ENCODE assay signal across 16 mouse cellular contexts in the genomic region with DNA sequence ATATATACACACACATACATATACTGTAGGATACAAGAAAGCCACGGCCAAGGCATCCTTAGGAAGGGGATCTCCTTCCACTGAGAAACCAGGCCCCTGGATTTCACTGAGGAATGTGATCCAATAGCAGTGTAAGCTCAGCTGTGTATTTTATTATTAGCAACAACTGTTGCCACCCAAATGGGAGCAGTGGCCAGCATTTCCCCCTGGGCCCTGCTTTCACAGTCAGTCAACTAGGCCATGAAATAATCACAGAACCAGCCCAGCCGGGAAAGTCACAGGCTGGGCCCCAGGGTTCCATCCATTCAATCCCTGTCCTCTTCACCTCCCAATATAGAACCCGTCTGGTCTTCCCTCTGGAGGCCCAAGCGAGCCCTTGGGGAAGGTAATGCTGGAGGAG.
DNase-seq lines count a peak whose midpoint lies in the region; ATAC-seq and TF ChIP-seq lines count a peak whose summit lies in the region.
"Had no signal": no experiment of that assay in that cellular context is flagged by ENCODE, and none has a peak within 500 bp of the region (broad histone marks: within the 10 kb centered on the region; RNA-seq: fewer than 3 reads in every experiment).

No protein-coding gene starts in this region.

- ATAC-seq in hindbrain, postnatal 0 days, result no peak
- no peak for ATAC-seq in hindbrain, embryonic 12.5 days (ENCODE audit: low FRiP score)
- no peak for ATAC-seq in heart, embryonic 11.5 days (replicated peaks; ENCODE audit: insufficient number of reproducible peaks, low FRiP score, low TSS enrichment)
- ATAC-seq in midbrain, embryonic 13.5 days, result no peak
- ATAC-seq: forebrain, embryonic 13.5 days had no signal

- no peaks in the 10 kb centered on the region for H3K36me3 ChIP-seq in hindbrain, postnatal 0 days (ENCODE audit: insufficient read depth, low read length)
- H3K36me3 ChIP-seq in hindbrain, embryonic 12.5 days, result no peaks in the 10 kb centered on the region
- no peaks in the 10 kb centered on the region for H3K36me3 ChIP-seq in heart, embryonic 11.5 days (ENCODE audit: control insufficient read depth, insufficient read depth, low read length)
- H3K36me3 ChIP-seq in myocyte (ENCODE audit: control insufficient read depth, insufficient read depth), result no peaks in the 10 kb centered on the region
- H3K36me3 ChIP-seq in midbrain, embryonic 13.5 days, result no peaks in the 10 kb centered on the region
- H3K36me3 ChIP-seq: embryonic facial prominence, embryonic 15.5 days; liver, embryonic 15.5 days; neural tube, embryonic 13.5 days had no signal

- no peak overlapping the region for H3K4me3 ChIP-seq in hindbrain, postnatal 0 days (ENCODE audit: low read length)
- no peak overlapping the region for H3K4me3 ChIP-seq in hindbrain, embryonic 12.5 days
- no peak overlapping the region for H3K4me3 ChIP-seq in gastrocnemius, adult 2 months
- no peak overlapping the region for H3K4me3 ChIP-seq in heart, embryonic 11.5 days (ENCODE audit: low read depth, low read length)
- no peak overlapping the region for H3K4me3 ChIP-seq in myocyte
- no peak overlapping the region for H3K4me3 ChIP-seq in midbrain, embryonic 13.5 days (replicated peaks)
- H3K4me3 ChIP-seq: embryonic facial prominence, embryonic 15.5 days; forebrain, embryonic 13.5 days; liver, embryonic 15.5 days; neural tube, embryonic 13.5 days had no signal

- WGBS in hindbrain, postnatal 0 days, result 50% methylated on average over 4 of the region's 4 CpGs
- 40% methylated on average over 4 of the region's 4 CpGs for WGBS in hindbrain, embryonic 12.5 days
- WGBS in heart, embryonic 11.5 days (ENCODE audit: insufficient replicate concordance), result 50% methylated on average over 4 of the region's 4 CpGs
- WGBS in midbrain, embryonic 13.5 days, result 63% methylated on average over 4 of the region's 4 CpGs

- TF ChIP-seq CTCF in hindbrain, postnatal 0 days (IDR thresholded peaks at IDR 0.05; ENCODE audit: low read depth), result no peak
- no peak for TF ChIP-seq CTCF in gastrocnemius, adult 2 months (IDR thresholded peaks at IDR 0.05)

- 0 out of 2 replicates have a peak overlapping the region, but pooled peaks have one; percentile 5 for H3K27ac ChIP-seq in hindbrain, postnatal 0 days
- H3K27ac ChIP-seq in hindbrain, embryonic 12.5 days, result no peak overlapping the region
- peak overlapping the region; percentile 83 for H3K27ac ChIP-seq in gastrocnemius, adult 2 months
- H3K27ac ChIP-seq in heart, embryonic 11.5 days (ENCODE audit: low read depth, low read length), result peak overlapping the region; percentile 58
- no peak overlapping the region for H3K27ac ChIP-seq in midbrain, embryonic 13.5 days
- H3K27ac ChIP-seq: embryonic facial prominence, embryonic 15.5 days; forebrain, embryonic 13.5 days; liver, embryonic 15.5 days; neural tube, embryonic 13.5 days had no signal

- no peaks in the 10 kb centered on the region for H3K27me3 ChIP-seq in hindbrain, postnatal 0 days (ENCODE audit: insufficient read depth, low read length)
- H3K27me3 ChIP-seq in hindbrain, embryonic 12.5 days, result no peaks in the 10 kb centered on the region
- no peaks in the 10 kb centered on the region for H3K27me3 ChIP-seq in heart, embryonic 11.5 days (ENCODE audit: control insufficient read depth, insufficient read depth, low read length)
- no peaks in the 10 kb centered on the region for H3K27me3 ChIP-seq in myocyte (ENCODE audit: control insufficient read depth, insufficient read depth, insufficient read length)
- H3K27me3 ChIP-seq in midbrain, embryonic 13.5 days, result no peaks in the 10 kb centered on the region
- H3K27me3 ChIP-seq: embryonic facial prominence, embryonic 15.5 days; forebrain, embryonic 13.5 days; liver, embryonic 15.5 days; neural tube, embryonic 13.5 days had no signal

- no peak overlapping the region for H3K9ac ChIP-seq in hindbrain, postnatal 0 days (replicated peaks; ENCODE audit: low read length)
- no peak overlapping the region for H3K9ac ChIP-seq in hindbrain, embryonic 12.5 days
- H3K9ac ChIP-seq in heart, embryonic 11.5 days (ENCODE audit: low read depth, low read length), result no peak overlapping the region
- no peak overlapping the region for H3K9ac ChIP-seq in midbrain, embryonic 13.5 days (replicated peaks)
- H3K9ac ChIP-seq: embryonic facial prominence, embryonic 15.5 days; forebrain, embryonic 13.5 days; liver, embryonic 15.5 days; neural tube, embryonic 13.5 days had no signal

- H3K9me3 ChIP-seq in hindbrain, postnatal 0 days (ENCODE audit: low read length), result peaks cover 3% of the 10 kb centered on the region; the same call in 1 of the 2 replicates
- H3K9me3 ChIP-seq in hindbrain, embryonic 12.5 days (replicated peaks), result no peaks in the 10 kb centered on the region; the same call in 1 of the 2 replicates
- peaks cover 3% of the 10 kb centered on the region; the same call in 1 of the 2 replicates for H3K9me3 ChIP-seq in heart, embryonic 11.5 days (replicated peaks; ENCODE audit: control insufficient read depth, low read length)
- peaks cover 3% of the 10 kb centered on the region; the same call in 1 of the 2 replicates for H3K9me3 ChIP-seq in midbrain, embryonic 13.5 days
- H3K9me3 ChIP-seq: embryonic facial prominence, embryonic 15.5 days; liver, embryonic 15.5 days; neural tube, embryonic 13.5 days had no signal

- no peak overlapping the region for H3K4me2 ChIP-seq in hindbrain, postnatal 0 days (ENCODE audit: low read depth, low read length)
- H3K4me2 ChIP-seq in hindbrain, embryonic 12.5 days (replicated peaks), result no peak overlapping the region
- no peak overlapping the region for H3K4me2 ChIP-seq in heart, embryonic 11.5 days
- H3K4me2 ChIP-seq in myocyte (ENCODE audit: low read depth), result peak overlapping the region; percentile 33
- H3K4me2 ChIP-seq in midbrain, embryonic 13.5 days (replicated peaks), result no peak overlapping the region
- H3K4me2 ChIP-seq: embryonic facial prominence, embryonic 15.5 days; forebrain, embryonic 13.5 days; liver, embryonic 15.5 days; neural tube, embryonic 13.5 days had no signal

- no peak for TF ChIP-seq POLR2A in myocyte (IDR thresholded peaks at IDR 0.05; ENCODE audit: insufficient read length, low read depth)

- intact Hi-C loops in gastrocnemius, adult 2 months (cut with DNase I), result loop anchor here (5.0 kb wide), 1 partner anchor 41 kb away; no protein-coding TSS in a partner anchor

- H3K4me1 ChIP-seq in hindbrain, postnatal 0 days (ENCODE audit: insufficient read depth, low read length), result no peaks in the 10 kb centered on the region
- no peaks in the 10 kb centered on the region for H3K4me1 ChIP-seq in hindbrain, embryonic 12.5 days
- no peaks in the 10 kb centered on the region; the same call in 1 of the 2 replicates for H3K4me1 ChIP-seq in heart, embryonic 11.5 days (ENCODE audit: control insufficient read depth, insufficient read depth, low read length)
- H3K4me1 ChIP-seq in midbrain, embryonic 13.5 days (replicated peaks), result no peaks in the 10 kb centered on the region
- H3K4me1 ChIP-seq: embryonic facial prominence, embryonic 15.5 days; forebrain, embryonic 13.5 days; liver, embryonic 15.5 days had no signal

- DNase-seq in hindbrain, postnatal 0 days (ENCODE audit: low spot score), result no peak
- peak; percentile 76 for DNase-seq in gastrocnemius, adult 2 months
- no peak for DNase-seq in frontal cortex, adult 2 months (ENCODE audit: extremely low spot score in 1 of 2, low spot score in 1 of 2)
- DNase-seq in layer of hippocampus, postnatal 10 days (ENCODE audit: low spot score in 2 of 2), result no peak
- DNase-seq: kidney, adult 11 months; lung, postnatal 36 days; midbrain, embryonic 14.5 days; thymus, postnatal 14 days had no signal

- H3ac ChIP-seq in myocyte (ENCODE audit: control insufficient read depth, insufficient read length), result no peak overlapping the region

- H3K79me2 ChIP-seq in myocyte (ENCODE audit: control insufficient read depth, insufficient read depth), result no peaks in the 10 kb centered on the region

TF ChIP-seq in myocyte, 11 proteins besides CTCF, POLR2A, EP300 and RAD21:
- TF ChIP-seq MYOG (IDR thresholded peaks at IDR 0.05; ENCODE audit: control insufficient read depth in 1 of 3, insufficient read depth in 1 of 3, insufficient read length in 2 of 3, low read depth in 2 of 3) (peak in 2 of 3 experiments; percentile 21 to 59), TCF12 (IDR thresholded peaks at IDR 0.05; ENCODE audit: insufficient read depth, poor library complexity, severe bottlenecking) (no peak), MYOD1 (IDR thresholded peaks at IDR 0.05; ENCODE audit: control insufficient read depth in 1 of 3, insufficient read length in 2 of 3, low read depth in 2 of 3) (peak in 1 of 3 experiments; percentile 52), TCF3 (IDR thresholded peaks at IDR 0.05; ENCODE audit: insufficient read length, low read depth) (no peak)
TF ChIP-seq in myocyte: peak in this region for 2.

Comparison
In these comparisons a context has a peak if more than half of its experiments do, and no peak if none do; other contexts are left out.
1. H3K27ac ChIP-seq: peak in hindbrain, postnatal 0 days (single experiment), gastrocnemius, adult 2 months (single experiment) and heart, embryonic 11.5 days (single experiment); none in hindbrain, embryonic 12.5 days (single experiment) and midbrain, embryonic 13.5 days (single experiment).